Mouse (Mus musculus) kidney, embryonic 14.5 days (tissue): ENCODE measurements around the gene Crocc. TPM values are rescaled to one million over a fixed set of nuclear protein-coding genes. Genes with fewer than 3 reads are reported as not detected.

Experiments
- ATAC-seq: fragments of 200-750 bp; cut with Nextera tagmentation; 2 replicates; pipeline ENCODE4 v1.8.0; 2017; ENCODE audit warnings: moderate number of reproducible peaks, mild to moderate bottlenecking, moderate TSS enrichment, moderate library complexity; ENCODE audit not compliant: low FRiP score, low TSS enrichment
- H3K27ac ChIP-seq: fragments of 300-500 bp; sonication (generic); 2 replicates; pipeline ENCODE4 v1.5.1; 2014; ENCODE audit warnings: low read depth, mild to moderate bottlenecking, low read length, moderate library complexity, mixed read lengths
- H3K27me3 ChIP-seq: fragments of 300-500 bp; sonication (generic); 2 replicates; pipeline ENCODE4 v1.6.1; 2014; ENCODE audit warnings: mild to moderate bottlenecking, low read length; ENCODE audit not compliant: control insufficient read depth, insufficient read depth
- H3K36me3 ChIP-seq: fragments of 300-500 bp; sonication (generic); 2 replicates; pipeline ENCODE4 v1.6.1; 2014; ENCODE audit warnings: low read length, mixed read lengths; ENCODE audit not compliant: control insufficient read depth, insufficient read depth
- H3K4me1 ChIP-seq: fragments of 300-500 bp; sonication (generic); 2 replicates; pipeline ENCODE4 v1.6.1; 2014; ENCODE audit warnings: low read length, mixed read lengths; ENCODE audit not compliant: control insufficient read depth, insufficient read depth
- H3K4me2 ChIP-seq: fragments of 300-500 bp; sonication (generic); replicated peaks from 2 replicates; pipeline ENCODE4 v1.6.1; 2014; ENCODE audit warnings: low read depth, mild to moderate bottlenecking, low read length
- H3K4me3 ChIP-seq: fragments of 300-500 bp; sonication (generic); 2 replicates; pipeline ENCODE4 v1.5.1; 2014; ENCODE audit warnings: mild to moderate bottlenecking, low read length
- H3K9ac ChIP-seq: fragments of 300-500 bp; sonication (generic); 2 replicates; pipeline ENCODE4 v1.6.1; 2014; ENCODE audit warnings: low read depth, mild to moderate bottlenecking, low read length, moderate library complexity
- H3K9me3 ChIP-seq: fragments of 300-500 bp; sonication (generic); 2 replicates; pipeline ENCODE4 v1.6.1; 2016; ENCODE audit warnings: low read length; ENCODE audit not compliant: control insufficient read depth
- WGBS: fragments of 180-500 bp; shearing (Covaris S2); extraction: QIAGEN DNeasy Blood & Tissue Kit; methylation state at CpG from one replicate; pipeline ENCODE4 v1.1.7; 2014; 5-methylcytosine and 5-hydroxymethylcytosine counted together
- polyA plus RNA-seq: library from polyadenylated mRNA; unstranded; fragments of >200 nt; fragmentation: Nextera tagmentation; extraction: Ambion mirVana; gene quantifications from 2 replicates; pipeline ENCODE4 v1.2.1, GENCODE M21; 2014

Gene Crocc
- polyA plus RNA-seq, 1 experiment from 2014 or later, result 13.2 TPM

GRCm38 (mm10) chr4:141088714-141089113, 28.4 kb upstream of the Crocc start:
- WGBS, result 54% methylated on average over 9 of the region's 9 CpGs
- Histone ChIP-seq H3K27ac (no peak overlapping the region), H3K4me1 (no peaks in the 10 kb centered on the region), H3K9me3 (no peaks in the 10 kb centered on the region), H3K36me3 (no peaks in the 10 kb centered on the region), H3K4me3 (no peak overlapping the region), H3K27me3 (no peaks in the 10 kb centered on the region), H3K9ac (no peak overlapping the region), H3K4me2 (no peak overlapping the region)
- no peak for ATAC-seq

GRCm38 (mm10) chr4:141088033-141088432, 27.7 kb upstream of the Crocc start, which contains the start of gene Spata21:
TSS of gene Spata21 (plus strand) at chr4:141088333.
- Histone ChIP-seq H3K27me3 (no peaks in the 10 kb centered on the region), H3K4me2 (no peak within 1 kb of the TSS), H3K4me3 (no peak within 1 kb of the TSS), H3K9me3 (peaks cover 3% of the 10 kb centered on the region; the same call in 1 of the 2 replicates), H3K36me3 (no peaks in the 10 kb centered on the region), H3K27ac (no peak within 1 kb of the TSS), H3K9ac (no peak within 1 kb of the TSS), H3K4me1 (no peaks in the 10 kb centered on the region)
- ATAC-seq, result no peak
- 74% methylated on average over 6 of the region's 6 CpGs for WGBS

GRCm38 (mm10) chr4:141086862-141087261, 26.5 kb upstream of the Crocc start:
- Histone ChIP-seq H3K4me1 (no peaks in the 10 kb centered on the region), H3K27ac (no peak overlapping the region), H3K4me3 (no peak overlapping the region), H3K4me2 (no peak overlapping the region), H3K9ac (no peak overlapping the region), H3K36me3 (no peaks in the 10 kb centered on the region), H3K27me3 (no peaks in the 10 kb centered on the region), H3K9me3 (peaks cover 3% of the 10 kb centered on the region; the same call in 1 of the 2 replicates)
- no peak; the same call in 1 of the 2 replicates for ATAC-seq
- 71% methylated on average over 10 of the region's 10 CpGs for WGBS

- H3K27me3 ChIP-seq, result no peaks in the 10 kb centered on the region
- peaks cover 11% of the 10 kb centered on the region for H3K4me1 ChIP-seq
- H3K36me3 ChIP-seq, result peaks cover 15% of the 10 kb centered on the region; the same call in 1 of the 2 replicates
- H3K9ac ChIP-seq, result no peak overlapping the region
- H3K27ac ChIP-seq, result no peak overlapping the region
- peak overlapping the region; percentile 99 for H3K4me3 ChIP-seq
- ATAC-seq, result no peak
- WGBS, result 77% methylated on average over 18 of the region's 18 CpGs
- H3K9me3 ChIP-seq, result peaks cover 3% of the 10 kb centered on the region; the same call in 1 of the 2 replicates
- H3K4me2 ChIP-seq, result no peak overlapping the region
Measured at GRCm38 (mm10) chr4:141078510-141079137, 18.3 kb upstream of the Crocc start.

- Histone ChIP-seq H3K9ac (peak within 1 kb of the TSS; percentile 87), H3K4me2 (peak within 1 kb of the TSS; percentile 97), H3K4me3 (peak within 1 kb of the TSS; percentile 99), H3K27me3 (no peaks in the 10 kb centered on the region), H3K36me3 (peaks cover 22% of the 10 kb centered on the region; the same call in 1 of the 2 replicates), H3K9me3 (no peaks in the 10 kb centered on the region), H3K27ac (peak within 1 kb of the TSS; percentile 42; the same call in 1 of the 2 replicates), H3K4me1 (peaks cover 11% of the 10 kb centered on the region)
- WGBS, result under 1% methylated on average over 67 of the region's 67 CpGs
- ATAC-seq, result peak; percentile 91
Measured at GRCm38 (mm10) chr4:141077681-141078509, 17.5 kb upstream of the Crocc start, which contains the start of gene Necap2. TSS of gene Necap2 (minus strand) at chr4:141078357.

- Histone ChIP-seq H3K36me3 (peaks cover 31% of the 10 kb centered on the region), H3K27ac (peak overlapping the region; percentile 11; the same call in 1 of the 2 replicates), H3K4me1 (peaks cover 11% of the 10 kb centered on the region), H3K27me3 (no peaks in the 10 kb centered on the region), H3K9ac (peak overlapping the region; percentile 87), H3K4me3 (peak overlapping the region; percentile 99), H3K9me3 (no peaks in the 10 kb centered on the region), H3K4me2 (peak overlapping the region; percentile 97)
- ATAC-seq, result no peak
- WGBS, result 82% methylated on average over 17 of the region's 17 CpGs
Measured at GRCm38 (mm10) chr4:141076761-141077506, 16.6 kb upstream of the Crocc start.

GRCm38 (mm10) chr4:141074109-141074508, 13.8 kb upstream of the Crocc start:
- H3K9me3 ChIP-seq, result no peaks in the 10 kb centered on the region
- H3K4me2 ChIP-seq, result no peak overlapping the region
- 91% methylated on average over 4 of the region's 4 CpGs for WGBS
- no peaks in the 10 kb centered on the region for H3K27me3 ChIP-seq
- peaks cover 11% of the 10 kb centered on the region for H3K4me1 ChIP-seq
- no peak for ATAC-seq
- H3K4me3 ChIP-seq, result no peak overlapping the region
- H3K36me3 ChIP-seq, result peaks cover 55% of the 10 kb centered on the region
- H3K9ac ChIP-seq, result no peak overlapping the region
- H3K27ac ChIP-seq, result no peak overlapping the region

- H3K4me3 ChIP-seq, result no peak overlapping the region
- no peaks in the 10 kb centered on the region for H3K9me3 ChIP-seq
- WGBS, result 86% methylated on average over 9 of the region's 9 CpGs
- no peak overlapping the region for H3K4me2 ChIP-seq
- H3K27me3 ChIP-seq, result no peaks in the 10 kb centered on the region
- no peak overlapping the region for H3K9ac ChIP-seq
- peaks cover 11% of the 10 kb centered on the region for H3K4me1 ChIP-seq
- H3K36me3 ChIP-seq, result peaks cover 60% of the 10 kb centered on the region
- no peak overlapping the region for H3K27ac ChIP-seq
- no peak for ATAC-seq
Measured at GRCm38 (mm10) chr4:141073661-141074060, 13.3 kb upstream of the Crocc start.
